Mouse (Mus musculus): ENCODE results near the gene Flnb.

DNA sequence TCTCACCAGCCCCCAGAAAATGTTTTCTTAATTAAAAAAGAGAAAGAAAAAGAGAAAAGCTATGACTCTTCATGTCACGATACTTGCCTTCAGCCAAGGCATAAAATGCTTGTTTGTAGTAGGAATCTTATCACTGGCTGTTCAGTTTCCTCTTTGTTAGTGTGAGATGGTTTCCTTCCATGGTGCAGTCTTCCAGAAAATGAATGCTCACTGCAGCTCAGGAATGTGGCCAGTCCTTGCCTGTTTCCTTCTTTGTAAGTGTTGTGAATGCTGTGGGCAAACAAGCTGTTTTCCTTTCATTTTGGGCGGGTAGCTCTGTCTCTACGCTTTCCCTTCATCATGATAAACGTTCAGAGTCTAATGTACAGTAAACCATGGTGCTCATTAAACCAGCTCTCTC is 56.7 kb downstream of the Flnb start:
- TF ChIP-seq POLR2A (IDR thresholded peaks at IDR 0.05; ENCODE audit: insufficient read depth, low read depth, low read length) (no peak), CTCF (IDR thresholded peaks at IDR 0.05; ENCODE audit: insufficient read depth, low read depth, low read length) (no peak)
